Mouse (Mus musculus) E14TG2a.4 (cell line): Measurements from ENCODE around the gene Aqp2.

ENCODE experiments used
- CTCF ChIP-seq: conservative IDR thresholded peaks from 2 replicates; pipeline ENCODE4 v1.5.1; 2014; ENCODE audit warnings: low read length
- POU5F1 ChIP-seq: IDR thresholded peaks from 2 replicates; pipeline ENCODE4 v1.6.1; 2014; ENCODE audit warnings: low read length, borderline replicate concordance

DNA sequence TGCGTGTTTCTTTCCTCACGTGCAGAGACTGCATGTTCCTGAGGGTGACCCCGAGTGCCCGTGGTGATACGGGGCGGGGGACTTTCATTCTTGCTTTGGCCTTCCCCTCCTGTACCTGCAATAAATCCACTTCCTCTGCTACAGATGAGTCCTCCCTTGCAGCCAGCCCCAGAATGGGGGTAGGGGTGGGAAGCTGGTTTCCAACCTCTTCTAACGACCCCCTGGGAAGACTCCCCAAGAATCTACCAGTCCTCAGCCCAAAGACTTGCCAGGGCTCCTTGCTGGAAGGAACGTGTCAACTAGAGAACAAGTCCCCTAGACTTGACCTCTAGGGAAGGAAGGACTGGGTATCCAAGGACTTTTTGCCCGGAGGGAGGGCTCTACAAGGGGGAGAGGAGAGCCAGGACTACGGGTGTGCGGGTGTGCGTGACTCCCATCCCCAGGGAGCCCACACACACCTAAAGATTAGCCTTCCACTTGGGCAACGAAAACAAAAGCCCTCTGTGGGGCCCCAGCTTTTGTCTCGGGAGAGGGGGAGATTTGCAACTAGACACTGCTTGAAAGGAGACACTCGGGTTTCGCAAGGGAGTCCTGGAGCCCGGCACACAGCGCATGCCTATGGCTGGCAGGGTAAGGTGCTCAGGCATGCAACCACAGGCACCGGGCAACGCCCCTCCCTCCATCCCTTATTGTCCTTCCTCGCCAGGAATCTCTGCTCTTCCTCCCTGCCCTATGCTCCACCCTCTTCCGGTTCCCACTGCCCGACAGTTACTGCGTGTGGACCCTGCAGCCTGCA is 5.8 kb downstream of the Aqp2 start:
- TF ChIP-seq CTCF = no peak
- TF ChIP-seq POU5F1 = no peak
